Mouse (Mus musculus): ENCODE data around the gene Ctso.

GRCm38 (mm10) chr3:81942341-81942740 lies 9.9 kb downstream of the Ctso start:
- TF ChIP-seq CTCF (IDR thresholded peaks at IDR 0.05; ENCODE audit: borderline replicate concordance, extremely low read depth, insufficient read depth, insufficient read length) (no peak), POLR2A (IDR thresholded peaks at IDR 0.05; ENCODE audit: borderline replicate concordance, extremely low read depth, insufficient read depth, insufficient read length, poor library complexity, severe bottlenecking) (no peak)
